Mouse (Mus musculus) heart, adult 2 months (tissue): ENCODE measurements around the gene Dcp1b. TPM values are rescaled to one million over a fixed set of nuclear protein-coding genes. Genes with fewer than 3 reads are reported as not detected.

Source experiments
- DNase-seq, 2 experiments: peaks; one replicate each; pipeline ENCODE4 v3.0.0; 2021
- H3K27ac ChIP-seq: fragments of 200-600 bp; 2 replicates; pipeline ENCODE4 v1.8.1; 2022
- H3K27me3 ChIP-seq: fragments of 200-500 bp; 2 replicates; pipeline ENCODE4 v1.6.1; 2012; ENCODE audit warnings: mild to moderate bottlenecking, low read length, inconsistent platforms, mixed read lengths; ENCODE audit not compliant: control insufficient read depth, insufficient read depth
- H3K36me3 ChIP-seq: fragments of 200-500 bp; 2 replicates; pipeline ENCODE4 v1.6.1; 2012; ENCODE audit warnings: low read length, inconsistent platforms; ENCODE audit not compliant: control insufficient read depth, insufficient read depth
- H3K4me1 ChIP-seq: fragments of 200-500 bp; 2 replicates; pipeline ENCODE4 v1.6.1; 2011; ENCODE audit warnings: low read length; ENCODE audit not compliant: control insufficient read depth, insufficient read depth
- H3K4me3 ChIP-seq: fragments of 200-600 bp; 2 replicates; pipeline ENCODE4 v1.8.1; 2022
- H3K79me2 ChIP-seq: fragments of 200-500 bp; replicated peaks from 2 replicates; pipeline ENCODE4 v1.6.1; 2012; ENCODE audit warnings: mild to moderate bottlenecking, inconsistent platforms, low read length, moderate library complexity, mixed read lengths; ENCODE audit not compliant: control insufficient read depth, insufficient read depth
- H3K9ac ChIP-seq: fragments of 200-500 bp; 2 replicates; pipeline ENCODE4 v1.6.1; 2012; ENCODE audit warnings: low read depth, mild to moderate bottlenecking, control low read depth, inconsistent platforms, low read length, mixed read lengths
- CTCF ChIP-seq: fragments of 200-600 bp; IDR thresholded peaks from 2 replicates; pipeline ENCODE4 v1.8.1; 2022; ENCODE audit warnings: antibody characterized with exemption, mild to moderate bottlenecking, moderate library complexity
- EP300 ChIP-seq: fragments of 200-500 bp; IDR thresholded peaks from 2 replicates; pipeline ENCODE4 v1.6.1; 2011; ENCODE audit warnings: low read depth, low read length, control low read depth; ENCODE audit not compliant: insufficient read depth
- POLR2A ChIP-seq: fragments of 200-500 bp; IDR thresholded peaks from 2 replicates; pipeline ENCODE4 v1.6.1; 2011; ENCODE audit warnings: mild to moderate bottlenecking, low read depth, low read length, control low read depth; ENCODE audit not compliant: insufficient read depth
- WGBS: fragments of 180-500 bp; shearing (Covaris S2); methylation state at CpG from one replicate; pipeline ENCODE4 v1.1.7; 2018; 5-methylcytosine and 5-hydroxymethylcytosine counted together
- intact Hi-C: fragments of 180-260 bp; cut with DNase I; formaldehyde crosslinking; loops from one replicate; pipeline ENCODE4 v1.15.1; 2025
- polyA plus RNA-seq: library from polyadenylated mRNA; depleted of rRNA; stranded (reverse); fragments of >200 nt; gene quantifications from 2 replicates; pipeline ENCODE4 v1.2.3, GENCODE M21; 2012
- total RNA-seq, 2 experiments: library from RNA; stranded (reverse); gene quantifications; 2 replicates each; pipeline ENCODE4 v1.2.3; 2021

The Dcp1b gene
- total and polyA plus RNA-seq, 3 experiments: 2.6 to 4.8 (median 2.7) TPM

DNA sequence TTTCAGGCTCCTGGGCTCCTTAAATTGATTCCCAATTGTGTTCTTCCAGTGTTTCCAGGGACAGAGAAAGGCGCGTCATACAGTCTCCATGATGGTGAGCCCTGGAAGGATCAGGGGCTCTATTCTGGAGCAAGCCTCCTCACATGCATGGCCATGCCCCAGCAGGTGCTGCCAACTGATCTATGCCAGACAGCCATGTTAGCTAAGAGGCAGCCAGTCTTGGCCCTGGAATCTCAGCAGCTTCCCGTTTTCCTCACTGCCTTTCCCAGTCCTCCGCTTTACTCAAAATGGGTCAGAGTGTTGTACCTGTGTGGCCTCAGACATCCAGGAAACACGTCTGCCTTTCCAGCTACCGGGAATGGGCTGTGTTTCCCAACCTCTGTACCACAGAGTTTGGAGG is 50.7 kb downstream of the Dcp1b start:
- no peaks in the 10 kb centered on the region for H3K79me2 ChIP-seq
- intact Hi-C loops: no loop called here
- H3K4me3 ChIP-seq: no peak overlapping the region
- H3K9ac ChIP-seq: no peak overlapping the region
- H3K36me3 ChIP-seq: no peaks in the 10 kb centered on the region
- no peaks in the 10 kb centered on the region for H3K4me1 ChIP-seq
- H3K27me3 ChIP-seq: no peaks in the 10 kb centered on the region
- DNase-seq: no peak
- TF ChIP-seq POLR2A: no peak
- TF ChIP-seq EP300: no peak
- TF ChIP-seq CTCF: no peak
- no peak overlapping the region for H3K27ac ChIP-seq
- 85% methylated on average over 6 of the region's 6 CpGs for WGBS

DNA sequence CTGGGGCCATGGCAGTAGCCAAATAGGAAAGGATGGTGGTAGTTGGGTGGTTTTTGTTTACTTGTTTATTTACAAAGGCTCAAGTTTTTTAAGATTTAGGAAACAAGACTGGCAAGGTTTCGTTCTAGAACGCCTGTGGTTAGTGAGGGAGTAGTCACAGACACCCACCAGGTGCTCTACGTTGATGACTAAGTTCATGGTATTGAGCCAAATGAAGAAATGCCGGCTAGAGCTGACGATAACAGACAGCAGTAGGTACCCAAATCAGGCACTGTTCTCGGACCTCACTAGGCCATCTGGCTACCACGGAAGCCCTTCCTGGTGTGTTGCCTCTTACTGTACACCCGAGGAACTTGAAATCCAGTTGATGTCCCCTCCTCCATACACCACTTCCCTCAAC is 51.9 kb downstream of the Dcp1b start:
- no peak for DNase-seq
- no peaks in the 10 kb centered on the region for H3K27me3 ChIP-seq
- WGBS: 86% methylated on average over 8 of the region's 8 CpGs
- no peak overlapping the region for H3K27ac ChIP-seq
- H3K4me3 ChIP-seq: no peak overlapping the region
- H3K79me2 ChIP-seq: no peaks in the 10 kb centered on the region
- intact Hi-C loops: no loop called here
- H3K36me3 ChIP-seq: no peaks in the 10 kb centered on the region
- H3K9ac ChIP-seq: no peak overlapping the region
- H3K4me1 ChIP-seq: no peaks in the 10 kb centered on the region
- TF ChIP-seq EP300 (no peak), POLR2A (no peak), CTCF (no peak)

DNA sequence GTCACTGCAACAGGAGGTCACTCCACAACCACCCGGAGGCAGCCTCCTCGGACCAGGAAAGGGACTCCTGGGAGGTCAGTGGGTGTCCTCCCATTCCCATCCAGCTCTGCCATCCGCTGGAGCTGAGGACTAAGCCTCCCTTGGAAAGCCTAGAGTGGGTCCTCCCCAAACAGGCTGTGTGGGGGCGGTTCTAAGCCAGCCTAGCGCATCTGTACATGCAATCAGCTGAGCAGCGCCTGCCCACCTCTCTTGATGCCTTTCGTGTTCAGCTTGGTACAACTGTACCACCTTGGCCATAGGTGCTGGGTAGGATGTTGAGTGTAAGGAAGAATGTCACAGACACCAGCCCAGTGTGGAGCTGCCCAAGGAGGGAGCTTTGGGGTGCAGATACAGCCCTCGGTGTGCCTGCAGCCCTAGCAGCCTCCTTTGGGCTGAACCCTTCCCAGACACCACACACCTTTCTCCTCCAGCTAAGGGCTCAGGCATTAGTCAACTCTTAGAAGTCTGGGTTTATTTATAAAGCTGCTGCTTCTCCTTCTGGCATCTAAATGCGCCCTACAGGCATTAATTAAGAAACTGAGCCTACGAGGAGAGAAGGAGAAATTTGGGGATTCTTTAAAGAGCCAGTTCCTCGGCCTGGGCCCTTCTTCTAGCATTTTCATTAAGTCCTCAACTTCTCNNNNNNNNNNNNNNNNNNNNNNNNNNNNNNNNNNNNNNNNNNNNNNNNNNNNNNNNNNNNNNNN is 54.0 kb downstream of the Dcp1b start:
- no peak overlapping the region for H3K9ac ChIP-seq
- no peaks in the 10 kb centered on the region for H3K79me2 ChIP-seq
- intact Hi-C loops: no loop called here
- DNase-seq: no peak
- no peaks in the 10 kb centered on the region for H3K36me3 ChIP-seq
- H3K4me3 ChIP-seq: no peak overlapping the region
- H3K27ac ChIP-seq: no peak overlapping the region
- WGBS: 79% methylated on average over 11 of the region's 11 CpGs
- H3K27me3 ChIP-seq: no peaks in the 10 kb centered on the region
- no peaks in the 10 kb centered on the region for H3K4me1 ChIP-seq
- TF ChIP-seq EP300 (no peak), POLR2A (no peak), CTCF (no peak)

DNA sequence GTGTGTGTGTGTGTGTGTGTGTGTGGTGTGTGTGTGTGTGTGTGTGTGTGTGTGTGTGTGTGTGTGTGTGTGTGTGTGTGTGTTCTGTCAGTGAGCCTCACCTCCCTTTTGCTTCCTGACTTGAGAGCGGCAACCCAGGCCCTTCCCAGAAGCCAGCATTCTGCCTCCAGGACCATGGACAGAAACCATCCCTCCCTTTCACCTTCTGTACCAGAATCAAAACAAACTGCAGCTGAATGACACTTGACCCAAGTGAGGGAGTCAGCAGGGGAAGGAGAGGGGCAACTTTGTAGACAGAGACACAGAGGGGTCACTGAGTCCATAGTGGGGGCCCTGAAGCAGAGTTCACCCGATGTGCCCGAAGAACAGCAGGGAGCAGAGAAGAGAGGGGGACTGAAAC is 58.0 kb downstream of the Dcp1b start:
- WGBS: 37% methylated on average over 3 of the region's 3 CpGs
- intact Hi-C loops: no loop called here
- no peak for DNase-seq

DNA sequence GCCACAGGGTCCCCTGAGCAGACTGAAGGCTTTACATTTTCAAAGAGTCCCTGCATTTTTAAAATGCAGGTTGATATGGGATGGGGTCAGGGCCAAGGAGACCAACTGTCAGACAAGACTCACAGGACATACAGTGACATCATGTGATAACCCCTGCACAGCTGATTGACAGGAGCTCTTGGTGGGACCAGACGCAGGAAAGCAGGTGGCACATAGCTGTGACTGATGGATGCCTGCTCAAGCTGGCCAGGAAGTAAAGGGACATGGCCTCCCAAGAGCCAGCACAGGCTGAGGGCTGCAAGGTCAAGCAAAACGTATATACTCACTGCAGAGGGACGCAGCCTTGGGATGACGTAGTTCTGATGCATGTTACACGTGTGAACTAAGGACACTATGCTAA is 60.4 kb downstream of the Dcp1b start:
- intact Hi-C loops: loop anchor here (5.0 kb wide), 1 partner anchor 87 kb away; no protein-coding TSS in a partner anchor
- WGBS: 72% methylated on average over 5 of the region's 5 CpGs
- Histone ChIP-seq H3K4me3 (no peak overlapping the region), H3K9ac (no peak overlapping the region), H3K27ac (no peak overlapping the region), H3K4me1 (no peaks in the 10 kb centered on the region), H3K27me3 (no peaks in the 10 kb centered on the region), H3K36me3 (no peaks in the 10 kb centered on the region), H3K79me2 (no peaks in the 10 kb centered on the region)
- no peak for TF ChIP-seq EP300
- no peak for TF ChIP-seq CTCF
- no peak for TF ChIP-seq POLR2A
- no peak for DNase-seq

More for the DNA sequence above, 58.0 kb downstream of the Dcp1b start:
- H3K4me1 ChIP-seq: no peaks in the 10 kb centered on the region
- H3K9ac ChIP-seq: no peak overlapping the region
- H3K4me3 ChIP-seq: no peak overlapping the region
- no peaks in the 10 kb centered on the region for H3K79me2 ChIP-seq
- H3K27me3 ChIP-seq: no peaks in the 10 kb centered on the region
- TF ChIP-seq EP300: no peak
- TF ChIP-seq POLR2A: no peak
- no peak for TF ChIP-seq CTCF
- H3K36me3 ChIP-seq: no peaks in the 10 kb centered on the region
- H3K27ac ChIP-seq: no peak overlapping the region

DNA sequence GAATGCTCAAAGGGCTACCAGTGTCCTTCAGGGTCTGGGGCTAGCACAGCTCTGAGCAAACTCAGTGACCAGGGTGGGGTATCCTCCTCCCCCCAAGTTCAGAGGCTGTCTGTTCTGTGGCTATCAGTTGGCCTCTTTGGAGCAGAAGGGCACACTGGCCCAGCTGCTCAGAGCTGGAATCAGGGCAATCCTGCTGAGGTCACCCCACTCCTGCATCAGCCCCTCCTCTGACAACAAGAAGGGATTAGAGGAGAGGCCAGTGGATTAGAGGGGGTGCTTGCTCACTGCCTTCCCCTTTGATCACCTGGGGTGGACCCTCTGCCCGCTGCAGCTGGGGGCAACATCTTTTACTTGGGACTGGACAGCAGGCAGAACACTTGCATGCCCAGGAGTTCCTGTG is 61.2 kb downstream of the Dcp1b start, which contains the start of gene Cacna2d4:
Gene Cacna2d4, plus strand, starts transcription at position 286 of the 400 bp plus-strand sequence.
- no peak within 1 kb of the TSS for H3K4me3 ChIP-seq
- no peak within 1 kb of the TSS for H3K9ac ChIP-seq
- WGBS: 26% methylated on average over 1 of the region's 1 CpGs
- no peak for TF ChIP-seq CTCF
- TF ChIP-seq EP300: no peak
- no peak for TF ChIP-seq POLR2A
- no peaks in the 10 kb centered on the region for H3K27me3 ChIP-seq
- no peaks in the 10 kb centered on the region for H3K4me1 ChIP-seq
- H3K27ac ChIP-seq: no peak within 1 kb of the TSS
- no peaks in the 10 kb centered on the region for H3K36me3 ChIP-seq
- H3K79me2 ChIP-seq: no peaks in the 10 kb centered on the region
- intact Hi-C loops: loop anchor here (5.0 kb wide), 1 partner anchor 86 kb away; no protein-coding TSS in a partner anchor
- DNase-seq: no peak
